Mouse (Mus musculus) midbrain, embryonic 13.5 days (tissue): ENCODE measurements around the gene Cbx7. TPM values are rescaled to one million over a fixed set of nuclear protein-coding genes. Genes with fewer than 3 reads are reported as not detected.
"Not testable (repeated sequence)": the region's sequence is repeated elsewhere in the genome, so short reads cannot be mapped to it uniquely, and the experiment has no call there.

Source experiments
- ATAC-seq: fragments of 200-750 bp; cut with Nextera tagmentation; 2 replicates; pipeline ENCODE4 v1.8.0; 2017; ENCODE audit warnings: mild to moderate bottlenecking, moderate TSS enrichment, moderate library complexity
- H3K27ac ChIP-seq: fragments of 300-500 bp; sonication (generic); 2 replicates; pipeline ENCODE4 v1.5.1; 2015; ENCODE audit warnings: inconsistent platforms, mild to moderate bottlenecking, moderate library complexity
- H3K27me3 ChIP-seq: fragments of 300-500 bp; sonication (generic); 2 replicates; pipeline ENCODE4 v1.6.1; 2015; ENCODE audit warnings: mild to moderate bottlenecking, inconsistent platforms
- H3K36me3 ChIP-seq: fragments of 300-500 bp; sonication (generic); 2 replicates; pipeline ENCODE4 v1.6.1; 2015; ENCODE audit warnings: mild to moderate bottlenecking, inconsistent platforms
- H3K4me1 ChIP-seq: fragments of 300-500 bp; sonication (generic); replicated peaks from 2 replicates; pipeline ENCODE4 v1.6.1; 2015; ENCODE audit warnings: inconsistent platforms
- H3K4me2 ChIP-seq: fragments of 300-500 bp; sonication (generic); replicated peaks from 2 replicates; pipeline ENCODE4 v1.6.1; 2015; ENCODE audit warnings: moderate library complexity, mild to moderate bottlenecking, inconsistent platforms
- H3K4me3 ChIP-seq: fragments of 300-500 bp; sonication (generic); replicated peaks from 2 replicates; pipeline ENCODE4 v1.5.1; 2015; ENCODE audit warnings: mild to moderate bottlenecking, inconsistent platforms
- H3K9ac ChIP-seq: fragments of 300-500 bp; sonication (generic); replicated peaks from 2 replicates; pipeline ENCODE4 v1.6.1; 2015; ENCODE audit warnings: mild to moderate bottlenecking, inconsistent platforms
- H3K9me3 ChIP-seq: fragments of 300-500 bp; sonication (generic); 2 replicates; pipeline ENCODE4 v1.6.1; 2016; ENCODE audit warnings: mild to moderate bottlenecking, inconsistent platforms
- WGBS: fragments of 180-500 bp; shearing (Covaris S2); methylation state at CpG from one replicate; pipeline ENCODE4 v1.1.7; 2015; 5-methylcytosine and 5-hydroxymethylcytosine counted together
- polyA plus RNA-seq: library from polyadenylated mRNA; unstranded; fragments of >200 nt; fragmentation: Nextera tagmentation; extraction: Ambion mirVana; gene quantifications from 2 replicates; pipeline ENCODE4 v1.2.1, GENCODE M21; 2015

Gene Cbx7
- polyA plus RNA-seq, 1 experiment from 2014 or later, result 4.3 TPM

GRCm38 (mm10) chr15:79943584-79943983, 27.3 kb downstream of the Cbx7 start:
- Histone ChIP-seq H3K4me3 (no peak overlapping the region), H3K9ac (no peak overlapping the region), H3K4me1 (no peaks in the 10 kb centered on the region), H3K27me3 (peaks cover 3% of the 10 kb centered on the region; the same call in 1 of the 2 replicates), H3K4me2 (no peak overlapping the region), H3K27ac (no peak overlapping the region), H3K36me3 (no peaks in the 10 kb centered on the region), H3K9me3 (no peaks in the 10 kb centered on the region)
- no peak for ATAC-seq
- 81% methylated on average over 3 of the region's 3 CpGs for WGBS

DNA sequence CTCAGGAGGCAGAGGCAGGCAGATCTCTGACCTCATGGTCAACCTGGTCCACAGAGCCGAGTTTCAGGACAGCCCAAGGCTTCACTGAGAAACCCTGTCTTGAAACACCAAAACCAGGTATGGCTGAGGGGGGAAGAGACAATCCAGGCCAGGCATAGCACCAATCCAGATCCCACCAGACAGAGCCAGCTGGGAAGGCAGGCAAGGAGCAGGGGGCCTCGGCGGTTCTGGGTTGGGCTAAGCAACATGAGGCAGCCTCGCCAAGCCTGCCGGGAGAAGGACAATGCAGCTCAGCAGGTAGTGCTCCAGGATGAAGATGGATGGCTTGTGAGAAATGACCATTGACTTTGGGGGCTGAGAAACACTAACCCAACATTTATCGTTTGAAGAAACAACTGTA, 28.4 kb downstream of the Cbx7 start:
- Histone ChIP-seq H3K4me2 (no peak overlapping the region), H3K4me1 (no peaks in the 10 kb centered on the region), H3K4me3 (no peak overlapping the region), H3K9ac (no peak overlapping the region), H3K27me3 (peaks cover 3% of the 10 kb centered on the region; the same call in 1 of the 2 replicates), H3K36me3 (no peaks in the 10 kb centered on the region), H3K27ac (no peak overlapping the region), H3K9me3 (no peaks in the 10 kb centered on the region)
- no peak for ATAC-seq
- 90% methylated on average over 6 of the region's 6 CpGs for WGBS

GRCm38 (mm10) chr15:79940932-79941331, 30.0 kb downstream of the Cbx7 start:
- no peak overlapping the region for H3K9ac ChIP-seq
- H3K36me3 ChIP-seq, result no peaks in the 10 kb centered on the region
- H3K4me3 ChIP-seq, result no peak overlapping the region
- H3K4me1 ChIP-seq, result no peaks in the 10 kb centered on the region
- H3K27ac ChIP-seq, result no peak overlapping the region
- H3K9me3 ChIP-seq, result no peaks in the 10 kb centered on the region
- WGBS, result 28% methylated on average over 8 of the region's 8 CpGs
- H3K4me2 ChIP-seq, result no peak overlapping the region
- no peak for ATAC-seq
- peaks cover 3% of the 10 kb centered on the region; the same call in 1 of the 2 replicates for H3K27me3 ChIP-seq

- Histone ChIP-seq H3K9me3 (no peaks in the 10 kb centered on the region), H3K36me3 (no peaks in the 10 kb centered on the region), H3K4me2 (no peak overlapping the region), H3K4me1 (peaks cover 5% of the 10 kb centered on the region), H3K4me3 (no peak overlapping the region), H3K27me3 (peaks cover 2% of the 10 kb centered on the region; the same call in 1 of the 2 replicates), H3K9ac (no peak overlapping the region), H3K27ac (no peak overlapping the region)
- ATAC-seq, result no peak
- 90% methylated on average over 16 of the region's 16 CpGs for WGBS
These were observed 31.0 kb downstream of the Cbx7 start for GRCm38 (mm10) chr15:79939913-79940312.

DNA sequence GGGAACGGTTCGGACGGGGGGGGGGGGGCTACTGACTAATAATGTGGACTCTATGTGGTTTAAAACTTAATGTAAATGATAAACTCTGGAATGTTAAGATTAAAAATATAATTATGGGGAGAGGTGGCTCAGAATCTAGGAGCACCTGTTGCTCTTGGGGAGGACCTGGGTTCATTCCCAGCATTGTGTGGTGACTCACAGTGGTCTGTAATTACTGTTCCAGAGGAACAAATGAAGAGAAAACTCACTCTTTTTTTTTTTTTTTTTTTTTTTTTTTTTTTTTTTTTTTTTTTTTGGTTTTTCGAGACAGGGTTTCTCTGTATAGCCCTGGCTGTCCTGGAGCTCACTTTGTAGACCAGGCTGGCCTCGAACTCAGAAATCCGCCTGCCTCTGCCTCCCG, 31.4 kb downstream of the Cbx7 start:
- H3K9me3 ChIP-seq, H3K36me3 ChIP-seq, ATAC-seq, H3K4me1 ChIP-seq, H3K27me3 ChIP-seq, H3K27ac ChIP-seq, H3K9ac ChIP-seq, H3K4me3 ChIP-seq, H3K4me2 ChIP-seq: not testable (repeated sequence)
- 86% methylated on average over 6 of the region's 7 CpGs for WGBS

- Histone ChIP-seq H3K4me1 (peaks cover 13% of the 10 kb centered on the region), H3K27me3 (peaks cover 2% of the 10 kb centered on the region), H3K9ac (no peak overlapping the region), H3K4me3 (no peak overlapping the region), H3K27ac (no peak overlapping the region), H3K4me2 (no peak overlapping the region), H3K36me3 (no peaks in the 10 kb centered on the region), H3K9me3 (no peaks in the 10 kb centered on the region)
- 91% methylated on average over 12 of the region's 12 CpGs for WGBS
- no peak for ATAC-seq
These were observed 31.9 kb downstream of the Cbx7 start for GRCm38 (mm10) chr15:79939020-79939419.

- no peak overlapping the region for H3K27ac ChIP-seq
- no peak overlapping the region for H3K4me3 ChIP-seq
- 71% methylated on average over 7 of the region's 7 CpGs for WGBS
- no peak overlapping the region for H3K4me2 ChIP-seq
- H3K4me1 ChIP-seq, result peaks cover 31% of the 10 kb centered on the region
- H3K27me3 ChIP-seq, result peaks cover 24% of the 10 kb centered on the region
- H3K36me3 ChIP-seq, result no peaks in the 10 kb centered on the region
- H3K9me3 ChIP-seq, result no peaks in the 10 kb centered on the region
- no peak for ATAC-seq
- no peak overlapping the region for H3K9ac ChIP-seq
These were observed 34.6 kb downstream of the Cbx7 start for GRCm38 (mm10) chr15:79936374-79936751.

GRCm38 (mm10) chr15:79935654-79936373, 35.1 kb downstream of the Cbx7 start:
- no peak for ATAC-seq
- H3K4me3 ChIP-seq, result no peak overlapping the region
- peaks cover 24% of the 10 kb centered on the region for H3K27me3 ChIP-seq
- 31% methylated on average over 9 of the region's 9 CpGs for WGBS
- peaks cover 31% of the 10 kb centered on the region for H3K4me1 ChIP-seq
- H3K9ac ChIP-seq, result no peak overlapping the region
- no peaks in the 10 kb centered on the region for H3K36me3 ChIP-seq
- no peak overlapping the region for H3K4me2 ChIP-seq
- H3K9me3 ChIP-seq, result no peaks in the 10 kb centered on the region
- H3K27ac ChIP-seq, result no peak overlapping the region

GRCm38 (mm10) chr15:79934776-79935175, 36.1 kb downstream of the Cbx7 start:
- Histone ChIP-seq H3K4me2 (peak overlapping the region; percentile 43), H3K4me3 (no peak overlapping the region)
- ATAC-seq, result no peak

DNA sequence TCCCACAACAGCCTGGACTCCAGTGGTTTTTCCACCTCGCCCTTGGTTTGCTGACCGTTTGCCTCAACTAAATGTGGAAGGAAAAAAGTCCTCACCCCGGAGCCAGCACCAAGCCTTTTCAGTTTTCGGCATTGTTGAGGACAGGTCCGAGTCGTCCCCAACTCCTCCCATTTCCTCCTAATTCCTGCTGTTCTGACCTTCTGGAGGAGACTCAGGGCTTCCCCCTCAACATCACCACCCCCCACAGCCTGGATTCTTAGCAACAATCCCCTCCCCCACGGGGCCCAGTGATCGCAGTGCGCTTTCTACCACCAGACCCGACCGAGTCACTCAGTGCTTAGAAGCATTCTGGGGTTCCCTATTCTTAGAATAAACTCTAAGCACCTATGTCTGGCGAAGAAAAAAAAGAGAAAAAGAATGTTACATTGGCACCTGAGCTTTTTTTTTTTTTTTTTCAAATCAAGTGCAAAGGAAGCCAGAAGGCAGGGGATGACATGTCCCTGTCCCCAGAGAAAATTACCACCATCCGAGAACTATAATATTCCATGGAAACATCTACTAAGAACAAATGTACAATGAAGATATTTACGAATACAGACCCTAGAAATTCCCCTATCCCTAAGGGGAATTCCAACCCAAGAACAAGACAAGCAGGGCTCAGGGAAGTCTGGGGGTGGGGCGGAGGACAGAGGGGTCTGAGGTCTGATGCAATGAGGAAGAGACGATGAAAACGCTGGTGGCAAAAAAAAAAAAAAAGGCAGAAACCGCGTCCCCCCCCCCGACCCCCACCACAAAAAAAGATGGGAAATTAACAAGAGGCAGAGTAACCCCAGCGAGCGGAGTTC, 37.0 kb downstream of the Cbx7 start:
- Histone ChIP-seq H3K4me2 (peak overlapping the region; percentile 43), H3K36me3 (no peaks in the 10 kb centered on the region), H3K27ac (no peak overlapping the region), H3K4me1 (peaks cover 31% of the 10 kb centered on the region), H3K4me3 (peak overlapping the region; percentile 3), H3K27me3 (peaks cover 30% of the 10 kb centered on the region), H3K9ac (no peak overlapping the region), H3K9me3 (no peaks in the 10 kb centered on the region)
- WGBS, result 1% methylated on average over 22 of the region's 22 CpGs
- no peak for ATAC-seq

More at GRCm38 (mm10) chr15:79934776-79935175, 36.1 kb downstream of the Cbx7 start:
- Histone ChIP-seq H3K4me1 (peaks cover 31% of the 10 kb centered on the region), H3K9me3 (no peaks in the 10 kb centered on the region), H3K27ac (no peak overlapping the region), H3K27me3 (peaks cover 30% of the 10 kb centered on the region), H3K36me3 (no peaks in the 10 kb centered on the region), H3K9ac (no peak overlapping the region)
- WGBS, result 2% methylated on average over 10 of the region's 10 CpGs

GRCm38 (mm10) chr15:79933052-79933669, 37.8 kb downstream of the Cbx7 start:
- WGBS, result 4% methylated on average over 22 of the region's 22 CpGs
- Histone ChIP-seq H3K36me3 (no peaks in the 10 kb centered on the region), H3K4me2 (peak overlapping the region; percentile 69), H3K9me3 (no peaks in the 10 kb centered on the region), H3K27ac (no peak overlapping the region), H3K9ac (no peak overlapping the region), H3K4me1 (peaks cover 33% of the 10 kb centered on the region), H3K27me3 (peaks cover 30% of the 10 kb centered on the region), H3K4me3 (peak overlapping the region; percentile 67)
- peak; percentile 46 for ATAC-seq
